Mouse (Mus musculus) lung, postnatal 0 days (tissue): Measurements from ENCODE around the gene Pcnx2. TPM values are rescaled to one million over a fixed set of nuclear protein-coding genes. Genes with fewer than 3 reads are reported as not detected.

Source experiments
- ATAC-seq: fragments of 200-750 bp; cut with Nextera tagmentation; 2 replicates; pipeline ENCODE4 v1.8.0; 2017; ENCODE audit warnings: moderate library complexity
- DNase-seq: peaks from one replicate; pipeline ENCODE4 v3.0.0-alpha.2; 2016; ENCODE audit warnings: low spot score
- H3K27ac ChIP-seq: fragments of 300-500 bp; sonication (generic); 2 replicates; pipeline ENCODE4 v1.5.1; 2014; ENCODE audit warnings: antibody characterized with exemption, mild to moderate bottlenecking, low read length, mixed read lengths
- H3K27me3 ChIP-seq: fragments of 300-500 bp; sonication (generic); replicated peaks from 2 replicates; pipeline ENCODE4 v1.6.1; 2014; ENCODE audit warnings: low read length, mixed read lengths; ENCODE audit not compliant: insufficient read depth
- H3K36me3 ChIP-seq: fragments of 300-500 bp; sonication (generic); 2 replicates; pipeline ENCODE4 v1.6.1; 2014; ENCODE audit warnings: low read length, mixed read lengths; ENCODE audit not compliant: insufficient read depth
- H3K4me1 ChIP-seq: fragments of 300-500 bp; sonication (generic); 2 replicates; pipeline ENCODE4 v1.6.1; 2014; ENCODE audit warnings: antibody characterized with exemption, low read depth, low read length, mixed read lengths; ENCODE audit not compliant: insufficient read depth
- H3K4me2 ChIP-seq: fragments of 300-500 bp; sonication (generic); replicated peaks from 2 replicates; pipeline ENCODE4 v1.6.1; 2014; ENCODE audit warnings: low read depth, mild to moderate bottlenecking, low read length, moderate library complexity, mixed read lengths
- H3K4me3 ChIP-seq: fragments of 300-500 bp; sonication (generic); 2 replicates; pipeline ENCODE4 v1.5.1; 2014; ENCODE audit warnings: low read depth, low read length
- H3K9ac ChIP-seq: fragments of 300-500 bp; sonication (generic); replicated peaks from 2 replicates; pipeline ENCODE4 v1.6.1; 2014; ENCODE audit warnings: low read depth, mild to moderate bottlenecking
- H3K9me3 ChIP-seq: fragments of 300-500 bp; sonication (generic); 2 replicates; pipeline ENCODE4 v1.6.1; 2016; ENCODE audit warnings: low read length, mixed read lengths
- CTCF ChIP-seq: IDR thresholded peaks from 2 replicates; pipeline ENCODE4 v1.5.1; 2016; ENCODE audit warnings: antibody characterized with exemption, mild to moderate bottlenecking
- EP300 ChIP-seq: IDR thresholded peaks from 2 replicates; pipeline ENCODE4 v1.6.1; 2016; ENCODE audit warnings: antibody characterized with exemption, mild to moderate bottlenecking, control low read depth
- WGBS: fragments of 180-500 bp; shearing (Covaris S2); extraction: QIAGEN DNeasy Blood & Tissue Kit; methylation state at CpG from one replicate; pipeline ENCODE4 v1.1.7; 2014; 5-methylcytosine and 5-hydroxymethylcytosine counted together
- polyA plus RNA-seq: library from polyadenylated mRNA; unstranded; fragments of >200 nt; fragmentation: Nextera tagmentation; extraction: Ambion mirVana; gene quantifications from 2 replicates; pipeline ENCODE4 v1.2.1, GENCODE M21; 2015

The Pcnx2 gene
- polyA plus RNA-seq, 1 experiment from 2014 or later: 0.18 TPM

DNA sequence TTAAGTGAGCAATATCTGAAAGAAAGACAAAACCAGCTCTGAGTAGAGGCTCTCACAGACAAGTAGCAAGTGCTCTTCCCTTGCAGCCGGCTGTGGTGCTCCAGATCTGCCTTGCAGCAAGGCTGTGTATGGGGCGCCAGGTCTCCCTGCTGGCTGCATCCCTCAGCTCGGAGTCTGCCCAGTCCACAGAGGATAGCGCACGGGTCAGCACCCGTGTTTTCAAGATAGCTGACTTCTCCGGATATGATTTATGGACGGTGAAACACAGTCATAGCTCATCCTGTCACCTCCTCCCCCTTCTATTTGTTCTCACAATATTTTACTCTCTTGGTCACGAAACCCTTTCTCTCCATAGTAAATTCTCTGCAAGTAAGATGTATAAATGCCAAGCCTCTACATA, 79.3 kb downstream of the Pcnx2 start:
- H3K4me3 ChIP-seq: no peak overlapping the region
- H3K4me1 ChIP-seq: 0 out of 2 replicates have a peak, but pooled peaks cover 4% of the 10 kb centered on the region
- H3K4me2 ChIP-seq: no peak overlapping the region
- no peak for DNase-seq
- no peak for ATAC-seq
- 46% methylated on average over 9 of the region's 9 CpGs for WGBS
- H3K36me3 ChIP-seq: no peaks in the 10 kb centered on the region
- H3K9me3 ChIP-seq: no peaks in the 10 kb centered on the region
- no peak overlapping the region for H3K9ac ChIP-seq
- no peak overlapping the region for H3K27ac ChIP-seq
- TF ChIP-seq CTCF (no peak), EP300 (no peak)
- H3K27me3 ChIP-seq: no peaks in the 10 kb centered on the region

DNA sequence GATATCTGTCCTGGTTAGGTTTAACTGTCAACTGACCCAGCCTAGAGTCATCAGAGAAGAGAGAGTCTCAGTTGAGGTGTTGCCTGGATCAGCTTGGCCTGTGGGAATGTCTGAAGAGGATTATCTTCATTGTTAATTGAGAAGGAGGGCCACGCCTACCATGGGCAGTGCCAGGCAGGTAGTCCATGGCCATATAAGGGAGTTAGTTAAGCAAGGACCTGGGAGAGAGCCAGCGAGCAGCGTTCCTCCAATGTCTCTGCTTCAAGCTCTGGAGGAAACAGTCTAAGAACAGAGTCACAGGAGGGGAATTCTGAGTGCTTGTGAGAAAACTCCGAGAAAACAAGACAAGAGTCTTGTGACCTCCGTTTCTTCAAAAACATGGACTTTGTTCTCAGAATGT, 81.4 kb downstream of the Pcnx2 start:
- peak; percentile 64 for DNase-seq
- Histone ChIP-seq H3K9me3 (no peaks in the 10 kb centered on the region), H3K9ac (no peak overlapping the region), H3K27ac (no peak overlapping the region), H3K4me2 (no peak overlapping the region), H3K36me3 (no peaks in the 10 kb centered on the region), H3K4me1 (0 out of 2 replicates have a peak, but pooled peaks cover 4% of the 10 kb centered on the region), H3K4me3 (no peak overlapping the region), H3K27me3 (no peaks in the 10 kb centered on the region)
- WGBS: 49% methylated on average over 5 of the region's 5 CpGs
- ATAC-seq: peak; percentile 60
- TF ChIP-seq EP300 (no peak), CTCF (no peak)

DNA sequence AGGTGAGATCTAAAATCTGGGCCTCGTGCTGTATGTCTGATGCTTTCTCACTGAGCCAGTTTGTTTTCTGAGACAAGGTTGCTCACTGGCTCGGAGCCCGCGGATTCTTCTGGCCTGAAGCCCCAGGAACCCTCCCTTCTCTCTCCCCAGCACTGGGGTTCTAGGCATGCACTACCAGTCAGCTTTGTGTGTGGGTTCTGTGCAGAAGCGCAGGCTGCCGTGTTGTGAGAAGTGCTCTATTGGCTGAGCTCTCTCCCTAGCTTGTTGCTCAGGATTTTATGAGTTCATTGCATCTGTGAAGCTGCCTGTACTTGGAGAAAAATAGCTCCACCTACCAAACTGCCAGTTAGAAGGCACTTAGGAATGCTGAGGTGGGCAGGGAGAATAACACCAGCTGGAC, 89.3 kb downstream of the Pcnx2 start:
- Histone ChIP-seq H3K9me3 (no peaks in the 10 kb centered on the region), H3K27ac (no peak overlapping the region), H3K4me1 (0 out of 2 replicates have a peak, but pooled peaks cover 5% of the 10 kb centered on the region), H3K36me3 (no peaks in the 10 kb centered on the region), H3K9ac (no peak overlapping the region), H3K27me3 (no peaks in the 10 kb centered on the region), H3K4me2 (no peak overlapping the region), H3K4me3 (no peak overlapping the region)
- ATAC-seq (no peak), DNase-seq (no peak)
- 67% methylated on average over 6 of the region's 6 CpGs for WGBS
- no peak for TF ChIP-seq EP300
- TF ChIP-seq CTCF: no peak

DNA sequence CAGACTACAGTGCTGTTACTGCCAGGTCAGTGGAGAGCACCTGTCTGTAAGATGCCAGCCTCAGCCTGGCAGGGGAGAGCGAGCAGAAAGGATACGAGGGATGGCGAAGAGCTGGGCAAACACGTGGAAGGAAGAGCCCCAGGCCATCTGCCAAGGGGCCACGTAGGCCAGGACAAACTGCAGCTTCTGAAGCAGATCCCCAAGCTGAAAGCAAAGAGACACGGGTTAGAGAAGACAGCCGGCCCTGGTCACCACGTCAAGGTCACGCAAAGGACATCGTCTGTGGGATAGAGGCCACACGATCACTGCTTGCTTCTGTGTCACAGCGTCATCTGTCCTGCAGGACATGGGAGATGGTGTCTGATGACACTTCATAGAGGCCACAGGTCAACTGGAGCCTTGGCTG, 90.2 kb downstream of the Pcnx2 start:
- ATAC-seq (peak; percentile 68), DNase-seq (peak; percentile 53)
- H3K4me1 ChIP-seq: 0 out of 2 replicates have a peak, but pooled peaks cover 5% of the 10 kb centered on the region
- no peak overlapping the region for H3K9ac ChIP-seq
- no peak overlapping the region for H3K4me2 ChIP-seq
- H3K4me3 ChIP-seq: no peak overlapping the region
- H3K27me3 ChIP-seq: no peaks in the 10 kb centered on the region
- 50% methylated on average over 12 of the region's 12 CpGs for WGBS
- no peaks in the 10 kb centered on the region for H3K36me3 ChIP-seq
- no peaks in the 10 kb centered on the region for H3K9me3 ChIP-seq
- no peak overlapping the region for H3K27ac ChIP-seq
- TF ChIP-seq EP300: no peak
- TF ChIP-seq CTCF: no peak

DNA sequence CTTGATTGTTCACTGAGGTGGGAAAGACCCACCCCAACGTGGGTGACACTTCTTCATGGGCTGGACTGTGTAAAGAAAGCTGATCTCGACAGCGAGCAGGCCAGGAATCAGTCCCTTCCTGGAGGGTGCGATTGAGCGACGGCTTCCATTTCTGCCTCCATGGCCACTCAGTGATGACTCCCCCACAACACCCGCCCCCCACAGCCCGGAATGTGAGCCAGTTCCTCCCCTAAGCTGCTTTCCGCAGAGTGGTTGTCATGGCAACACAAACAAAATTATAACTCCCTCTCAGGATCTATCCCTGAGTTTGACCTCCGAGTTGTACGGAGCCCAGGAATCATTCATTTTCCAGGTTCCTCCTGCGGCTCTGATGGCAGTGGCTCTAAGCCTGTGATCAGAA, 91.7 kb downstream of the Pcnx2 start:
- DNase-seq (no peak), ATAC-seq (no peak)
- Histone ChIP-seq H3K9me3 (no peaks in the 10 kb centered on the region), H3K36me3 (no peaks in the 10 kb centered on the region), H3K27me3 (no peaks in the 10 kb centered on the region), H3K4me1 (0 out of 2 replicates have a peak, but pooled peaks cover 5% of the 10 kb centered on the region), H3K27ac (no peak overlapping the region), H3K9ac (no peak overlapping the region), H3K4me2 (no peak overlapping the region), H3K4me3 (no peak overlapping the region)
- TF ChIP-seq CTCF (no peak), EP300 (no peak)
- 69% methylated on average over 12 of the region's 12 CpGs for WGBS

DNA sequence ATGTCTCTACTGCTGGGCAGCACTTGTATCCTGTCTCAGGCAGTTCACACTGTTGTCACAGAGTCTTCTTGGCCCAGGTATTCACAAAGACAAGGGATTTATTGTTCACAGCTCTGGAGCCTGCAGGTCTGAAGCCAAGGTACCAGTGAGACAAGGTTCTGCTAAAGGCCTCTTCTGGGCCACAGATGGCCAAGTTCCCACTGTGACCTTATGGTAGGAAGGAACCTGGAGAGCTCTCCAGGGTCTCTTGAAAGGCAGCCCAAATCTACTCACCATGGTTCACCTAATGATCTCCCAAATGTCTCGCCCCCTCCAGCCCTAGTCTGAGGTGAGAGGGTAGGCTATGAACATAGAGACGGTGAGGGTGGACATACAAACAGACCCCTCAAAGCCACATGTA, 101.1 kb downstream of the Pcnx2 start:
- 90% methylated on average over 2 of the region's 2 CpGs for WGBS
- H3K36me3 ChIP-seq: no peaks in the 10 kb centered on the region
- no peaks in the 10 kb centered on the region for H3K9me3 ChIP-seq
- DNase-seq (no peak), ATAC-seq (no peak)
- no peak overlapping the region for H3K27ac ChIP-seq
- H3K4me2 ChIP-seq: no peak overlapping the region
- H3K4me3 ChIP-seq: no peak overlapping the region
- H3K4me1 ChIP-seq: no peaks in the 10 kb centered on the region
- H3K9ac ChIP-seq: no peak overlapping the region
- TF ChIP-seq CTCF: no peak
- no peak for TF ChIP-seq EP300
- no peaks in the 10 kb centered on the region for H3K27me3 ChIP-seq

DNA sequence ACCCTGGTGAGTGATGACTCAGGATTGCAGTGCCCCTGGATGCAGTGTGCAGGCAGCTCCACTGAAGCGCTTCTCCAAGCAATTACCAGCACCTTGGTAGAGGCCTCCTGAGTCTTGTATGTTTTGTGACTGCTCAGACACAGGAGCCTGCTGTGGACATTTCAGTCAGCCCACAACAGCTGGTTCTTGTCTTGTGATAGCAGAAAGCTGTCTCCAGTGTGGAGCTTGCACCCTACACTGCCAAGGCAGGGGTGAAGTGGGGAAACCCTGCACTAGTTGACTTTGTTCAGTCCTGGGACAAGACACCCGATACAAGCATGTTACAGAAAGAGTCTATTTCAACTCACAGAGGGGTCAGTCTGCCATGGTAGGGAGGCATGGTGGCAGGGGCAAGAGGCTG, 102.8 kb downstream of the Pcnx2 start:
- Histone ChIP-seq H3K9ac (no peak overlapping the region), H3K4me3 (no peak overlapping the region), H3K9me3 (no peaks in the 10 kb centered on the region), H3K27me3 (no peaks in the 10 kb centered on the region), H3K36me3 (no peaks in the 10 kb centered on the region), H3K27ac (no peak overlapping the region), H3K4me1 (no peaks in the 10 kb centered on the region), H3K4me2 (no peak overlapping the region)
- ATAC-seq (peak; percentile 75), DNase-seq (peak; percentile 69)
- 64% methylated on average over 2 of the region's 2 CpGs for WGBS
- TF ChIP-seq EP300 (no peak), CTCF (no peak)
